Mouse (Mus musculus) bone marrow macrophage, adult 2 months (primary cell): ENCODE results near the gene Nav2.

Experiments used
- CTCF ChIP-seq: IDR thresholded peaks from 2 replicates; pipeline ENCODE4 v1.5.1; 2012; ENCODE audit warnings: low read depth, mild to moderate bottlenecking, low read length, moderate library complexity
- POLR2A ChIP-seq: IDR thresholded peaks from 2 replicates; pipeline ENCODE4 v1.6.1; 2012; ENCODE audit warnings: mild to moderate bottlenecking, low read depth, low read length, borderline replicate concordance

GRCm38 (mm10) chr7:49341919-49342529, 433.5 kb downstream of the Nav2 start:
- TF ChIP-seq CTCF (no peak), POLR2A (no peak)
